Mouse (Mus musculus): Measurements from ENCODE around the gene Tmem184b. TPM values are rescaled to one million over a fixed set of nuclear protein-coding genes. Genes with fewer than 3 reads are reported as not detected.
A peak's percentile ranks its signal among the peaks of the same experiment; 100 is the strongest.

Gene Tmem184b
- polyA plus RNA-seq, 1 experiment from 2014 or later: 33.8 TPM

GRCm38 (mm10) chr15:79325742-79326141 lies 77.6 kb downstream of the Tmem184b start:
- Histone ChIP-seq H3K9me3 (ENCODE audit: control insufficient read depth, low read length) (no peaks in the 10 kb centered on the region), H3K27ac (ENCODE audit: low read depth, low read length) (no peak overlapping the region), H3K27me3 (ENCODE audit: control insufficient read depth, insufficient read depth, low read length) (no peaks in the 10 kb centered on the region), H3K4me2 (no peak overlapping the region), H3K4me3 (ENCODE audit: low read depth, low read length) (no peak overlapping the region), H3K9ac (ENCODE audit: low read length) (no peak overlapping the region), H3K36me3 (ENCODE audit: control insufficient read depth, insufficient read depth, low read length) (no peaks in the 10 kb centered on the region), H3K4me1 (ENCODE audit: control insufficient read depth, insufficient read depth, low read length) (peaks cover 16% of the 10 kb centered on the region)
- 87% methylated on average over 3 of the region's 3 CpGs for WGBS
- ATAC-seq (ENCODE audit: low FRiP score) (no peak), DNase-seq (ENCODE audit: low spot score, missing footprints) (no peak)

- H3K4me1 ChIP-seq (ENCODE audit: control insufficient read depth, insufficient read depth, low read length): peaks cover 16% of the 10 kb centered on the region
- H3K27ac ChIP-seq (ENCODE audit: low read depth, low read length): no peak overlapping the region
- DNase-seq (ENCODE audit: low spot score, missing footprints): no peak
Measured at GRCm38 (mm10) chr15:79324373-79324772, 79.0 kb downstream of the Tmem184b start.

GRCm38 (mm10) chr15:79323791-79324155 lies 79.6 kb downstream of the Tmem184b start:
- no peak overlapping the region for H3K4me2 ChIP-seq
- no peak overlapping the region for H3K27ac ChIP-seq (ENCODE audit: low read depth, low read length)
- no peak for DNase-seq (ENCODE audit: low spot score, missing footprints)
- H3K4me1 ChIP-seq (ENCODE audit: control insufficient read depth, insufficient read depth, low read length): peaks cover 16% of the 10 kb centered on the region
- WGBS: 88% methylated on average over 4 of the region's 4 CpGs
- no peak overlapping the region for H3K4me3 ChIP-seq (ENCODE audit: low read depth, low read length)
- no peaks in the 10 kb centered on the region for H3K27me3 ChIP-seq (ENCODE audit: control insufficient read depth, insufficient read depth, low read length)
- H3K36me3 ChIP-seq (ENCODE audit: control insufficient read depth, insufficient read depth, low read length): no peaks in the 10 kb centered on the region
- no peak for ATAC-seq (ENCODE audit: low FRiP score)
- no peaks in the 10 kb centered on the region for H3K9me3 ChIP-seq (ENCODE audit: control insufficient read depth, low read length)
- no peak overlapping the region for H3K9ac ChIP-seq (ENCODE audit: low read length)

More at GRCm38 (mm10) chr15:79324373-79324772, 79.0 kb downstream of the Tmem184b start:
- H3K9me3 ChIP-seq (ENCODE audit: control insufficient read depth, low read length): no peaks in the 10 kb centered on the region
- no peaks in the 10 kb centered on the region for H3K27me3 ChIP-seq (ENCODE audit: control insufficient read depth, insufficient read depth, low read length)
- WGBS: 81% methylated on average over 3 of the region's 3 CpGs
- no peak overlapping the region for H3K4me2 ChIP-seq
- H3K36me3 ChIP-seq (ENCODE audit: control insufficient read depth, insufficient read depth, low read length): no peaks in the 10 kb centered on the region
- ATAC-seq (ENCODE audit: low FRiP score): no peak
- H3K9ac ChIP-seq (ENCODE audit: low read length): no peak overlapping the region
- no peak overlapping the region for H3K4me3 ChIP-seq (ENCODE audit: low read depth, low read length)

- H3K9me3 ChIP-seq (ENCODE audit: control insufficient read depth, low read length): no peaks in the 10 kb centered on the region
- ATAC-seq (ENCODE audit: low FRiP score): no peak
- no peak overlapping the region for H3K9ac ChIP-seq (ENCODE audit: low read length)
- H3K27ac ChIP-seq (ENCODE audit: low read depth, low read length): no peak overlapping the region
- 81% methylated on average over 6 of the region's 6 CpGs for WGBS
- peaks cover 16% of the 10 kb centered on the region for H3K4me1 ChIP-seq (ENCODE audit: control insufficient read depth, insufficient read depth, low read length)
- H3K36me3 ChIP-seq (ENCODE audit: control insufficient read depth, insufficient read depth, low read length): no peaks in the 10 kb centered on the region
- no peak for DNase-seq (ENCODE audit: low spot score, missing footprints)
- H3K4me3 ChIP-seq (ENCODE audit: low read depth, low read length): no peak overlapping the region
- no peak overlapping the region for H3K4me2 ChIP-seq
- H3K27me3 ChIP-seq (ENCODE audit: control insufficient read depth, insufficient read depth, low read length): no peaks in the 10 kb centered on the region
Measured at GRCm38 (mm10) chr15:79322991-79323790, 80.2 kb downstream of the Tmem184b start.

GRCm38 (mm10) chr15:79322281-79322990 lies 80.9 kb downstream of the Tmem184b start:
- ATAC-seq (ENCODE audit: low FRiP score): no peak

GRCm38 (mm10) chr15:79321733-79322190 lies 81.6 kb downstream of the Tmem184b start:
- no peaks in the 10 kb centered on the region for H3K36me3 ChIP-seq (ENCODE audit: control insufficient read depth, insufficient read depth, low read length)
- no peaks in the 10 kb centered on the region for H3K27me3 ChIP-seq (ENCODE audit: control insufficient read depth, insufficient read depth, low read length)
- H3K4me3 ChIP-seq (ENCODE audit: low read depth, low read length): no peak overlapping the region
- no peak overlapping the region for H3K9ac ChIP-seq (ENCODE audit: low read length)
- no peaks in the 10 kb centered on the region for H3K9me3 ChIP-seq (ENCODE audit: control insufficient read depth, low read length)
- no peak for ATAC-seq (ENCODE audit: low FRiP score)
- no peak for DNase-seq (ENCODE audit: low spot score, missing footprints)
- no peak overlapping the region for H3K27ac ChIP-seq (ENCODE audit: low read depth, low read length)
- peaks cover 6% of the 10 kb centered on the region for H3K4me1 ChIP-seq (ENCODE audit: control insufficient read depth, insufficient read depth, low read length)
- WGBS: 78% methylated on average over 5 of the region's 5 CpGs
- no peak overlapping the region for H3K4me2 ChIP-seq

More at GRCm38 (mm10) chr15:79322281-79322990, 80.9 kb downstream of the Tmem184b start:
- no peak overlapping the region for H3K4me2 ChIP-seq
- H3K27me3 ChIP-seq (ENCODE audit: control insufficient read depth, insufficient read depth, low read length): no peaks in the 10 kb centered on the region
- no peaks in the 10 kb centered on the region for H3K9me3 ChIP-seq (ENCODE audit: control insufficient read depth, low read length)
- no peak overlapping the region for H3K27ac ChIP-seq (ENCODE audit: low read depth, low read length)
- H3K4me1 ChIP-seq (ENCODE audit: control insufficient read depth, insufficient read depth, low read length): peaks cover 13% of the 10 kb centered on the region
- no peak overlapping the region for H3K4me3 ChIP-seq (ENCODE audit: low read depth, low read length)
- DNase-seq (ENCODE audit: low spot score, missing footprints): no peak
- H3K36me3 ChIP-seq (ENCODE audit: control insufficient read depth, insufficient read depth, low read length): no peaks in the 10 kb centered on the region
- no peak overlapping the region for H3K9ac ChIP-seq (ENCODE audit: low read length)
- WGBS: 81% methylated on average over 11 of the region's 11 CpGs

GRCm38 (mm10) chr15:79313848-79314369 lies 89.5 kb downstream of the Tmem184b start:
- Histone ChIP-seq H3K27ac (ENCODE audit: low read depth, low read length) (no peak overlapping the region), H3K27me3 (ENCODE audit: control insufficient read depth, insufficient read depth, low read length) (no peaks in the 10 kb centered on the region), H3K4me3 (ENCODE audit: low read depth, low read length) (no peak overlapping the region), H3K9ac (ENCODE audit: low read length) (no peak overlapping the region), H3K4me2 (no peak overlapping the region), H3K4me1 (ENCODE audit: control insufficient read depth, insufficient read depth, low read length) (no peaks in the 10 kb centered on the region), H3K36me3 (ENCODE audit: control insufficient read depth, insufficient read depth, low read length) (no peaks in the 10 kb centered on the region), H3K9me3 (ENCODE audit: control insufficient read depth, low read length) (no peaks in the 10 kb centered on the region)
- ATAC-seq (ENCODE audit: low FRiP score) (no peak), DNase-seq (ENCODE audit: low spot score, missing footprints) (peak; percentile 81)
- 82% methylated on average over 8 of the region's 8 CpGs for WGBS
